Mouse (Mus musculus) CH12.LX (cell line): ENCODE results near the gene Ccna2. TPM values are rescaled to one million over a fixed set of nuclear protein-coding genes. Genes with fewer than 3 reads are reported as not detected.
A peak's percentile ranks its signal among the peaks of the same experiment; 100 is the strongest.

ENCODE experiments used
- DNase-seq: peaks from one replicate; pipeline ENCODE4 v3.0.0-alpha.2; 2013; ENCODE audit errors: extremely low read depth
- H3K27ac ChIP-seq: 2 replicates; pipeline ENCODE4 v1.5.1; 2012; ENCODE audit warnings: low read depth, mild to moderate bottlenecking, control low read depth, moderate library complexity; ENCODE audit not compliant: insufficient read depth
- H3K27me3 ChIP-seq: replicated peaks from 2 replicates; pipeline ENCODE3; 2012; ENCODE audit warnings: inconsistent platforms
- H3K36me3 ChIP-seq, 2 experiments: replicated peaks in 1 of 2; 2 replicates each; pipeline versions ENCODE3 to v1.6.1; 2012; ENCODE audit warnings: inconsistent platforms in 1 of 2, low read length in 1 of 2, mild to moderate bottlenecking in 1 of 2, mixed read lengths in 1 of 2, moderate library complexity in 1 of 2; ENCODE audit not compliant: control insufficient read depth in 1 of 2, insufficient read depth in 1 of 2
- H3K4me1 ChIP-seq, 2 experiments: 2 replicates each; pipeline ENCODE4 v1.6.1; 2012; ENCODE audit warnings: inconsistent platforms in 1 of 2, moderate library complexity in 1 of 2; ENCODE audit not compliant: insufficient read depth in 2 of 2, control insufficient read depth in 1 of 2
- H3K4me2 ChIP-seq: 2 replicates; pipeline ENCODE4 v1.6.1; 2012; ENCODE audit warnings: low read depth, mild to moderate bottlenecking, control low read depth; ENCODE audit not compliant: poor library complexity, insufficient read depth, severe bottlenecking
- H3K4me3 ChIP-seq, 3 experiments: fragments of 150-350 bp in 1 of 3; sonication (generic) in 1 of 3; replicated peaks in 1 of 3; 2 replicates each; pipeline versions ENCODE3 to v1.5.1; 2011 to 2012; ENCODE audit warnings: low read depth in 2 of 3, low read length in 2 of 3, mild to moderate bottlenecking in 2 of 3, moderate library complexity in 2 of 3, control low read depth in 1 of 3, improper control_type of control experiment in 1 of 3, inconsistent platforms in 1 of 3, mixed read lengths in 1 of 3; ENCODE audit not compliant: poor library complexity in 1 of 3
- H3K79me2 ChIP-seq: replicated peaks from 2 replicates; pipeline ENCODE4 v1.6.1; 2012; ENCODE audit warnings: mild to moderate bottlenecking, moderate library complexity; ENCODE audit not compliant: control insufficient read depth, poor library complexity, insufficient read depth, severe bottlenecking; ENCODE audit errors: extremely low read depth
- H3K9ac ChIP-seq: 2 replicates; pipeline ENCODE4 v1.6.1; 2012; ENCODE audit warnings: low read depth, mild to moderate bottlenecking, control low read depth, moderate library complexity; ENCODE audit not compliant: insufficient read depth
- H3K9me3 ChIP-seq: replicated peaks from 2 replicates; pipeline ENCODE3; 2012; ENCODE audit warnings: low read length, inconsistent platforms, mixed read lengths
- CHD2 ChIP-seq: IDR thresholded peaks from 2 replicates; pipeline ENCODE4 v1.6.1; 2011; ENCODE audit warnings: low read length, improper control_type of control experiment
- E2F4 ChIP-seq: IDR thresholded peaks from 2 replicates; pipeline ENCODE4 v1.6.1; 2011; ENCODE audit warnings: low read depth, low read length, improper control_type of control experiment; ENCODE audit not compliant: insufficient replicate concordance
- ETS1 ChIP-seq: conservative IDR thresholded peaks from 2 replicates; pipeline ENCODE4 v1.6.1; 2012; ENCODE audit warnings: low read depth, mild to moderate bottlenecking, inconsistent platforms, low read length, improper control_type of control experiment, moderate library complexity
- JUN ChIP-seq: IDR thresholded peaks from 2 replicates; pipeline ENCODE4 v1.6.1; 2011; ENCODE audit warnings: low read depth, mild to moderate bottlenecking, low read length, improper control_type of control experiment, moderate library complexity; ENCODE audit not compliant: insufficient read depth
- MAZ ChIP-seq: IDR thresholded peaks from 2 replicates; pipeline ENCODE4 v1.6.1; 2012; ENCODE audit warnings: low read depth, mild to moderate bottlenecking, inconsistent platforms, low read length, improper control_type of control experiment, moderate library complexity
- MEF2A ChIP-seq: IDR thresholded peaks from 2 replicates; pipeline ENCODE4 v1.6.1; 2014; ENCODE audit warnings: low read depth, mild to moderate bottlenecking, inconsistent platforms, low read length, improper control_type of control experiment, borderline replicate concordance
- MXI1 ChIP-seq: IDR thresholded peaks from 2 replicates; pipeline ENCODE4 v1.6.1; 2011; ENCODE audit warnings: mild to moderate bottlenecking, low read depth, low read length, improper control_type of control experiment
- MYC ChIP-seq: IDR thresholded peaks from 2 replicates; pipeline ENCODE4 v1.6.1; 2011; ENCODE audit warnings: low read depth, mild to moderate bottlenecking, improper control_type of control experiment, low read length
- NELFE ChIP-seq: IDR thresholded peaks from 2 replicates; pipeline ENCODE4 v1.6.1; 2011; ENCODE audit warnings: low read depth, low read length, improper control_type of control experiment
- NRF1 ChIP-seq: IDR thresholded peaks from 2 replicates; pipeline ENCODE4 v1.6.1; 2014; ENCODE audit warnings: low read depth, mild to moderate bottlenecking, inconsistent platforms, low read length, improper control_type of control experiment, moderate library complexity
- PAX5 ChIP-seq: IDR thresholded peaks from 2 replicates; pipeline ENCODE4 v1.6.1; 2012; ENCODE audit warnings: low read length, inconsistent platforms, mixed read lengths
- POLR2A ChIP-seq: IDR thresholded peaks from 2 replicates; pipeline ENCODE4 v1.6.1; 2011; ENCODE audit warnings: low read depth, mild to moderate bottlenecking, improper control_type of control experiment, low read length
- RCOR1 ChIP-seq: conservative IDR thresholded peaks from 2 replicates; pipeline ENCODE4 v1.6.1; 2012; ENCODE audit warnings: low read depth, mild to moderate bottlenecking, inconsistent platforms, low read length, improper control_type of control experiment
- SIN3A ChIP-seq: IDR thresholded peaks from 2 replicates; pipeline ENCODE4 v1.6.1; 2012; ENCODE audit warnings: low read length, improper control_type of control experiment, inconsistent platforms
- SMC3 ChIP-seq: IDR thresholded peaks from 2 replicates; pipeline ENCODE4 v1.6.1; 2011; ENCODE audit warnings: low read depth, low read length, improper control_type of control experiment
- TCF12 ChIP-seq: IDR thresholded peaks from 2 replicates; pipeline ENCODE4 v1.6.1; 2014; ENCODE audit warnings: low read depth, mild to moderate bottlenecking, inconsistent platforms, low read length, improper control_type of control experiment
- UBTF ChIP-seq: IDR thresholded peaks from 2 replicates; pipeline ENCODE4 v1.6.1; 2012; ENCODE audit warnings: low read depth, mild to moderate bottlenecking, inconsistent platforms, low read length, improper control_type of control experiment, moderate library complexity
- USF1 ChIP-seq: IDR thresholded peaks from 2 replicates; pipeline ENCODE4 v1.6.1; 2014; ENCODE audit warnings: low read depth, mild to moderate bottlenecking, inconsistent platforms, low read length, improper control_type of control experiment
- ZC3H11A ChIP-seq: IDR thresholded peaks from 2 replicates; pipeline ENCODE4 v1.6.1; 2012; ENCODE audit warnings: low read depth, mild to moderate bottlenecking, inconsistent platforms, low read length, improper control_type of control experiment
- ZKSCAN1 ChIP-seq: IDR thresholded peaks from 2 replicates; pipeline ENCODE4 v1.6.1; 2012; ENCODE audit warnings: low read depth, inconsistent platforms, low read length, improper control_type of control experiment, borderline replicate concordance
- dilution Hi-C: fragments of 300-500 bp; cut with MboI; formaldehyde crosslinking; loops from 2 replicates; pipeline ENCODE4 v1.14.3; 2020; ENCODE audit warnings: low sequenced_read_pairs; ENCODE audit not compliant: extremely low pct_unique_long_range_greater_than_20kb, extremely low pct_ligation_motif_present
- in situ Hi-C: fragments of 300-500 bp; cut with MboI; formaldehyde crosslinking; loops from 3 replicates; pipeline ENCODE4 v1.14.3; 2019; ENCODE audit warnings: low sequenced_read_pairs, low pct_ligation_motif_present, low pct_unique_long_range_greater_than_20kb, mixed read lengths
- polyA plus RNA-seq: library from polyadenylated mRNA; unstranded; fragments of >175 nt; gene quantifications from 2 replicates; pipeline ENCODE4 v1.2.1, GENCODE M21; 2012; ENCODE audit warnings: low read depth; ENCODE audit not compliant: insufficient read length
- total RNA-seq, 2 experiments: library from RNA; depleted of rRNA; stranded (reverse); fragments of 300-350 nt in 1 of 2; fragments of >200 nt in 1 of 2; gene quantifications; 2 replicates each; pipeline ENCODE4 v1.2.3; 2012 to 2014

Ccna2 gene
- total and polyA plus RNA-seq, 3 experiments = 94.7 to 240 (median 148) TPM

GRCm38 (mm10) chr3:36552406-36553047, 19.4 kb downstream of the Ccna2 start, which contains the start of gene Exosc9 (continued):
- no peak for TF ChIP-seq UBTF
- TF ChIP-seq ETS1 = no peak
- TF ChIP-seq MEF2A = peak; percentile 54; the same call in 1 of the 2 replicates
- peak; percentile 86 for TF ChIP-seq POLR2A
- TF ChIP-seq NELFE = peak; percentile 75; the same call in 1 of the 2 replicates
- TF ChIP-seq MYC = no peak; the same call in 1 of the 2 replicates
- TF ChIP-seq SIN3A = peak; percentile 91
- no peak for TF ChIP-seq ZKSCAN1
- TF ChIP-seq RCOR1 = no peak
- no peak for TF ChIP-seq ZC3H11A
- TF ChIP-seq USF1 = no peak
- 0 out of 2 replicates have a peak, but pooled peaks have one; percentile 26 for TF ChIP-seq MAZ
- no peak for TF ChIP-seq SMC3
- no peak for TF ChIP-seq CHD2
- TF ChIP-seq E2F4 = no peak
- peak; percentile 55 for TF ChIP-seq TCF12
- TF ChIP-seq JUN = no peak
- TF ChIP-seq, all 38 proteins: peak for 16

DNA sequence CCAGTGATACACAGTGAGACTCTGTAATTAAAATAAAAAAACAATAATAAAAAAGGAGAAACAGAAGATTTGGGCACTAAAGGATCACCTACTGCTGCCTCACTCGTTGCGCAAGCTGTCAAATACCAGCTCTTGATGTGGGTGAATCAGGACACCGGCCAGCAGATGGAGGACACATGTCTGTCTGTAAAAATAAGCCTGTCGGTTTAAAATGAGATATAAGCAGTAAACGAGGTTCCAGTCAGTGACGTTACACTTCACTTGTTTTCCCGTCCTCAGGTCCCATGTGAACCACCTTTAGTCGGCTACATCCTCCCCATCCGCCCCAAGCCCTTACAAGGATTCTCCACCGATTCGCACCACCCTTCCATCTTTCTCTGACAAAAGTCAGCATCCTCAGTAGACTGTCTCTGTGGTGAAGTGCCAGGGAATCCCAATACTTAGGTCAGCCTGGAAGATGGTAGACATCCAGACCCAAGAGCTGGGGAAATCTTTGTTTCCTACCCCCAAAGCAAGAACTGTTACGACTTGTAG, 20.0 kb downstream of the Ccna2 start:
- peak overlapping the region; percentile 71 for H3K4me2 ChIP-seq
- DNase-seq = no peak
- H3K4me1 ChIP-seq = peaks cover 2 to 16% of the 10 kb centered on the region in 2 experiments; a peak in 2 of 4 replicates
- dilution Hi-C loops (no loop called here), in situ Hi-C loops (no loop called here)
- H3K36me3 ChIP-seq = peaks cover 21 to 33% of the 10 kb centered on the region in 2 experiments
- H3K27me3 ChIP-seq = no peaks in the 10 kb centered on the region
- no peak for TF ChIP-seq MXI1
- TF ChIP-seq PAX5 = no peak
- TF ChIP-seq NRF1 = no peak
- H3K79me2 ChIP-seq = peaks cover 11% of the 10 kb centered on the region
- H3K27ac ChIP-seq = no peak overlapping the region
- H3K4me3 ChIP-seq = peak overlapping the region; percentile 48 to 98 (median 81)
- H3K9ac ChIP-seq = peak overlapping the region; percentile 34; the same call in 1 of the 2 replicates
- H3K9me3 ChIP-seq = no peaks in the 10 kb centered on the region
